Mouse (Mus musculus) cerebellum, adult 2 months (tissue): Measurements from ENCODE around the gene D630045J12Rik.

Experiments used
- CTCF ChIP-seq: fragments of 200-500 bp; IDR thresholded peaks from 2 replicates; pipeline ENCODE4 v1.5.1; 2011; ENCODE audit warnings: low read depth, mild to moderate bottlenecking, control low read depth, low read length, moderate library complexity, borderline replicate concordance; ENCODE audit not compliant: insufficient read depth
- POLR2A ChIP-seq: fragments of 200-500 bp; IDR thresholded peaks from 2 replicates; pipeline ENCODE4 v1.6.1; 2011; ENCODE audit warnings: low read length, control low read depth, borderline replicate concordance; ENCODE audit not compliant: insufficient read depth

GRCm38 (mm10) chr6:38160556-38160955 is 93.3 kb downstream of the D630045J12Rik start:
- TF ChIP-seq CTCF (no peak), POLR2A (no peak)
